Mouse (Mus musculus) kidney, adult 2 months (tissue): ENCODE results near the gene Astn1. TPM values are rescaled to one million over a fixed set of nuclear protein-coding genes. Genes with fewer than 3 reads are reported as not detected.

Source experiments
- DNase-seq: peaks from one replicate; pipeline ENCODE4 v3.0.0; 2021
- H3K27ac ChIP-seq: fragments of 200-500 bp; 2 replicates; pipeline ENCODE4 v1.5.1; 2012; ENCODE audit warnings: low read depth, low read length, control low read depth, inconsistent platforms; ENCODE audit not compliant: insufficient read depth
- H3K27me3 ChIP-seq: fragments of 200-500 bp; replicated peaks from 2 replicates; pipeline ENCODE4 v1.6.1; 2012; ENCODE audit warnings: mild to moderate bottlenecking, moderate library complexity, low read length, inconsistent platforms; ENCODE audit not compliant: control insufficient read depth, insufficient read depth
- H3K36me3 ChIP-seq: fragments of 200-500 bp; 2 replicates; pipeline ENCODE4 v1.6.1; 2012; ENCODE audit warnings: mild to moderate bottlenecking, moderate library complexity, low read length, inconsistent platforms; ENCODE audit not compliant: control insufficient read depth, insufficient read depth
- H3K4me1 ChIP-seq: fragments of 200-500 bp; 2 replicates; pipeline ENCODE4 v1.6.1; 2011; ENCODE audit warnings: low read length; ENCODE audit not compliant: control insufficient read depth, insufficient read depth
- H3K4me3 ChIP-seq: fragments of 200-500 bp; 2 replicates; pipeline ENCODE4 v1.5.1; 2011; ENCODE audit warnings: mild to moderate bottlenecking, low read depth, low read length, control low read depth; ENCODE audit not compliant: insufficient read depth
- CTCF ChIP-seq: fragments of 200-500 bp; conservative IDR thresholded peaks from 2 replicates; pipeline ENCODE4 v1.5.1; 2011; ENCODE audit warnings: low read depth, mild to moderate bottlenecking, control low read depth, low read length, moderate library complexity, mixed read lengths; ENCODE audit not compliant: insufficient read depth, insufficient read length
- POLR2A ChIP-seq: fragments of 200-500 bp; IDR thresholded peaks from one replicate; pipeline ENCODE4 v1.6.1; 2011; ENCODE audit warnings: low read depth, low read length, control low read depth
- WGBS: fragments of 180-500 bp; shearing (Covaris S2); methylation state at CpG from one replicate; pipeline ENCODE4 v1.1.7; 2018; 5-methylcytosine and 5-hydroxymethylcytosine counted together
- polyA plus RNA-seq: library from polyadenylated mRNA; depleted of rRNA; stranded (reverse); fragments of >200 nt; gene quantifications from 2 replicates; pipeline ENCODE4 v1.2.3, GENCODE M21; 2012

Gene Astn1
- polyA plus RNA-seq, 1 experiment = 0.84 TPM

DNA sequence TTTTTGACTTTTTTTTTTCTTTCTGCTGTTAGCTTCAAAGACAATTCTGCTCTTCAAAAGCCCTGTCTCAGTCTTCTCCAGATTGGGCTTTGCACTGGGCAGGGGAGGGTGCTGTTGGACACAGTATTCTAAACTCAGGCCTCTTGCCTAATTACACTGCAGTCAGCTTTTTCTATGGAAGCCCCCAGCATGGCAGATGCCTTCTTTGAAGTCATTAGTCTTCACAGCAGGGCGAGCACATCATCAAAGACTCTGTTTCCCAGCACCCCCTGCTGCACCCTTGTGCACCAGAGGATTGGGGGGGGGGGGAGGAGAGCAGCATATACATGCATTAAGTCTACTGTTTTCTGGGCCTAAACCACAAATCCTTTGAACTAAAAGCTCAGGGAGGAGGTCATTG is 174.8 kb downstream of the Astn1 start:
- H3K27ac ChIP-seq = no peak overlapping the region
- WGBS = 73% methylated on average over 1 of the region's 1 CpGs
- TF ChIP-seq POLR2A = no peak
- no peak for TF ChIP-seq CTCF
- H3K4me1 ChIP-seq = no peaks in the 10 kb centered on the region
- no peaks in the 10 kb centered on the region for H3K36me3 ChIP-seq
- H3K27me3 ChIP-seq = no peaks in the 10 kb centered on the region
- H3K4me3 ChIP-seq = no peak overlapping the region
- no peak for DNase-seq

- no peak overlapping the region for H3K27ac ChIP-seq
- no peak overlapping the region for H3K4me3 ChIP-seq
- WGBS = 89% methylated on average over 4 of the region's 4 CpGs
- DNase-seq = no peak
- no peak for TF ChIP-seq CTCF
- TF ChIP-seq POLR2A = no peak
- no peaks in the 10 kb centered on the region for H3K4me1 ChIP-seq
- no peaks in the 10 kb centered on the region for H3K36me3 ChIP-seq
- H3K27me3 ChIP-seq = no peaks in the 10 kb centered on the region
Observed at GRCm38 (mm10) chr1:158545095-158545494, 183.0 kb downstream of the Astn1 start.

DNA sequence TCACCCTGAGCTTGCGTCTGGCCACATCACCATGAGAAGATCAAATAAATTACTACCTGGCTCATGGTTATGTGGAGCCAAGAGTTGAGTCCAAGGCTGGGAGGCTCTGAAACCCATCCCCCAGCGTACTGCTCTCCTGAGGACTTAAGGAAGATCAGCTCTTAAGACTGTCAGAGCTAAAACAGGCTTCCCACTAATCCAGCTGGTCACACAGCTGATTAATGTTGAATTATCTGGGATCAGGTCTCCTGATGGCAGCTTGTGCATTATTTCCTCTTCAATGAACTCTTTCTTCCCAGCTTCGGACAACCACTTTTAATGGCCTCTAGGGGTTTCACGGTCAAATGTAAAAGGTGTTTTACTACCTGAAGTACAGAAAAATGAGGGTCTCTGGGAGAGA is 184.4 kb downstream of the Astn1 start:
- Histone ChIP-seq H3K27me3 (no peaks in the 10 kb centered on the region), H3K27ac (no peak overlapping the region), H3K4me1 (no peaks in the 10 kb centered on the region), H3K4me3 (no peak overlapping the region), H3K36me3 (no peaks in the 10 kb centered on the region)
- 48% methylated on average over 4 of the region's 4 CpGs for WGBS
- no peak for DNase-seq
- no peak for TF ChIP-seq CTCF
- TF ChIP-seq POLR2A = no peak

DNA sequence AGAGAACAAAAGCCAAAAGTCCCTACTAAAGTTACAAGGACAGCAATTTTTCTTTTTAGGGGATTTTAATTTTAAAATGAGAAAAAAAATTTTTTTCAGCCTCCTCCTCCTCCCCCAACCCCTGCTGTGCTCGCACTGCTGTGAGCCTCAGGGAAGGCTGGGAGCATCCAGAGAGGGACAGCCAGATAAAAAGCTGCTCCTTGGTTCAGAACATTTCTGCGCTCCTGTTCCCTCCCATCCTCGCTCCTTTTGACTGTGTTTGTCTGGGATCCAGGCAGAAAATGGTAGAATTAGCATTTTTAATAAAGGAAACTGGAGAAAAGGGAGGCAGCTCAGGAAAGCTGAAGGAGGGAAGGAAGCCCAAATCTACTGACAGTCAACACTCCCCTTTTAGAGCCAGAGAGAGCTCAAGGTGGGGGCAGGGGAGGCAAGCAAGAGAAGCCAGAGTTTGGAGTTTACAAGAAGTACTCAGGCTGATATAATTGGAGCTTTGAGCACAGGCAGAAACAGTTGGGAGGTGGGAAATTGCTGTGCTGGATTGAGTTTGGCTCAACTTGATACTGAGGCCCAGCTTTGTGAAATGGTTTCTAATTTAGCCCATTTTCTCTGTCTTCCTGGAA is 185.6 kb downstream of the Astn1 start:
- WGBS = 64% methylated on average over 3 of the region's 3 CpGs
- H3K36me3 ChIP-seq = no peaks in the 10 kb centered on the region
- no peaks in the 10 kb centered on the region for H3K4me1 ChIP-seq
- no peak for DNase-seq
- TF ChIP-seq POLR2A (no peak), CTCF (no peak)
- no peak overlapping the region for H3K27ac ChIP-seq
- H3K27me3 ChIP-seq = no peaks in the 10 kb centered on the region
- no peak overlapping the region for H3K4me3 ChIP-seq

DNA sequence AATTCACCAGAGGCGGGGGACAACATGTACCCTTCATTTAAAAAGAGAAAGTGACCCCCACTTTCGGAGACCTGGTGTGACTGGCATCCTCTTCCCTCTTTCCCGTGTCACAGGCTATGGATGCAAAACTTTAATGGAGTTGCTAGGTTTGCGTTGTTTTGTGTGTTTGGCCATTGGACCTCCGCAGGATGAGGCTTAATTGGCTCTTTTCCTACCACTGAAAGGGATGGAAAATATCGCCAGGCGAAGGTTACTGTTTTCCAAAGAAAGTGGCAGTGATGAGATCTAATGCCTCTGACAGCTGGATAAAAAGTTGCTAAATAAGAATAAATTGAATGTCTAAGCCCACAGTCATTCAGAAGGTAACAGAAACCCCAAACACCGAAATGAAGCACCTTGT is 186.2 kb downstream of the Astn1 start:
- no peak for DNase-seq
- 89% methylated on average over 8 of the region's 8 CpGs for WGBS
- no peaks in the 10 kb centered on the region for H3K36me3 ChIP-seq

DNA sequence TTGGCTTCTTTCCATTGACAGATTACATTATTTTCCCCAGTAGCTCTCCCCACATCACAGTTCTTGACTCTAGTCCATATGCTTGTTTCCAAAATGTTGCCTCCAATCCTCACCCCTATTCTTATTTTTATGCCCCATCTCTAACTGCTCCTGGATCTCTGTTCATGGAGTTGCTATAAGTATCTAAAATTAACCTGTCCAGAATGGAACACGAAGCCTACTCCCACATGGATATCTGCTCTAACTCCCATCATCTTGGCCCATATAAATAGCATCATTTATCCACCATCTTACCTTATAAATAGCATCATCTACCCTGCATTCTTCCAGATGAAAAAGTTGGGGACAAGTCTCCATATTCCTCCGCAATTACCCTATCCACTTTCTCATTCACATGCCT is 187.5 kb downstream of the Astn1 start:
- TF ChIP-seq POLR2A = no peak
- no peak for TF ChIP-seq CTCF
- no peaks in the 10 kb centered on the region for H3K4me1 ChIP-seq
- DNase-seq = no peak
- no peaks in the 10 kb centered on the region for H3K36me3 ChIP-seq
- no peak overlapping the region for H3K27ac ChIP-seq
- no peaks in the 10 kb centered on the region for H3K27me3 ChIP-seq
- no peak overlapping the region for H3K4me3 ChIP-seq
- 83% methylated on average over 2 of the region's 2 CpGs for WGBS

More for the DNA sequence above, 186.2 kb downstream of the Astn1 start:
- Histone ChIP-seq H3K4me1 (no peaks in the 10 kb centered on the region), H3K27me3 (no peaks in the 10 kb centered on the region), H3K4me3 (no peak overlapping the region), H3K27ac (no peak overlapping the region)
- TF ChIP-seq CTCF = no peak
- no peak for TF ChIP-seq POLR2A

- Histone ChIP-seq H3K27me3 (no peaks in the 10 kb centered on the region), H3K27ac (no peak overlapping the region), H3K4me3 (no peak overlapping the region), H3K36me3 (no peaks in the 10 kb centered on the region), H3K4me1 (no peaks in the 10 kb centered on the region)
- 47% methylated on average over 6 of the region's 6 CpGs for WGBS
- no peak for DNase-seq
- TF ChIP-seq CTCF (no peak), POLR2A (no peak)
Observed at GRCm38 (mm10) chr1:158551951-158552350, 189.9 kb downstream of the Astn1 start.
